Mouse (Mus musculus) embryo, embryonic 11.5 days (tissue): Measurements from ENCODE around the gene Olfr821.
"Not testable (repeated sequence)": the region's sequence is repeated elsewhere in the genome, so short reads cannot be mapped to it uniquely, and the experiment has no call there.

Experiments used
- DNase-seq: peaks from one replicate; pipeline ENCODE4 v3.0.0-alpha.2; 2012; ENCODE audit warnings: low read depth, low spot score

The Olfr821 gene

DNA sequence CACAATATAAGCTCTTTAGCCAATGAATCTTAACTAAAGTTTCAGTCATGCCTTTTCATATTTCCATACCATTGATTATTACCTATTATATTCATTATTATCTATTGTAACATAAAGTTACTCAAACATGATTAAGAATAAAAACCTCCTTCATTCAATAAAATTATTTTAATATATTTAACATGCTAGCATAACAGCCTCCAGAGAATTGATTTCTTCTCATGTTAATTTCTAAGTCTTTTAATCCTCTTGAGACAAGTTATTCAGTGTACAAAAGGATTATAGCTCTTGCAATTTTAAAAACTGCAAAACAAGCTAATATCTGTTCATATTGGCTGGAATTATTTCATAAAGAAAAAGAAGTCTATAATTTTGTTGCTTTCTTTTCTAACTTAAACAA, at the start of gene Olfr821:
TSS of gene Olfr821 (plus strand) at position 301 of the 400 bp plus-strand sequence.
- no peak for DNase-seq

- DNase-seq = not testable (repeated sequence)
Measured at GRCm38 (mm10) chr10:129981867-129982266, 48.3 kb upstream of the Olfr821 start.

GRCm38 (mm10) chr10:129984962-129985361, 45.2 kb upstream of the Olfr821 start, which contains the start of gene Gm10310:
TSS of gene Gm10310 (minus strand) at chr10:129985062.
- not testable (repeated sequence) for DNase-seq

GRCm38 (mm10) chr10:130004104-130004503, 26.0 kb upstream of the Olfr821 start:
- DNase-seq = not testable (repeated sequence)

GRCm38 (mm10) chr10:130005366-130005765, 24.8 kb upstream of the Olfr821 start:
- not testable (repeated sequence) for DNase-seq

GRCm38 (mm10) chr10:130012321-130012720, 17.8 kb upstream of the Olfr821 start, which contains the start of gene Olfr820:
TSS of gene Olfr820 (plus strand) at chr10:130012621.
- DNase-seq = no peak

- DNase-seq = no peak
Measured at GRCm38 (mm10) chr10:130037096-130037495, 6.9 kb downstream of the Olfr821 start.

DNA sequence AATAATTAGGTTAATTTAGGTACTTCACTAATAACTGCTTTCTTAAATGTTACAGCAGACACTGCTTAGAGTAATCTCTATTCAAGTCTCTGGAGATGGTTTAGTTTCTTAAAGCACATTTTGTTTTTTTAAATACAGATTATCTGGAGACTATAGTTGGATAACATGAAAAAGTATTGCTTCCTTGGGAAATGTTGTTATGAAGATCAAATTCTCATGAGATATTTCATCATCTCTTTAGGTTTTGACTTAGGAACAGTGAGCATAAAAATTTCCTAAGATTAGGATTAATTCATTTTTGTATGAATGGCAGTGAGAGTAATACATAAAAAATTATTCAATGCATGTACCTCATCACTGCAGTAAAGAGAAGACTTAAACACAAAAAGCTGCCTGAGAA, 40.8 kb downstream of the Olfr821 start, which contains the start of gene Olfr822:
TSS of gene Olfr822 (plus strand) at position 301 of the 400 bp plus-strand sequence.
- DNase-seq = no peak
